Mouse (Mus musculus): Measurements from ENCODE around the gene Ube2g2. TPM values are rescaled to one million over a fixed set of nuclear protein-coding genes. Genes with fewer than 3 reads are reported as not detected.

The Ube2g2 gene
- polyA plus RNA-seq (2012; rRNA removed) = 43.5 and 49.7 TPM in 2 replicates

DNA sequence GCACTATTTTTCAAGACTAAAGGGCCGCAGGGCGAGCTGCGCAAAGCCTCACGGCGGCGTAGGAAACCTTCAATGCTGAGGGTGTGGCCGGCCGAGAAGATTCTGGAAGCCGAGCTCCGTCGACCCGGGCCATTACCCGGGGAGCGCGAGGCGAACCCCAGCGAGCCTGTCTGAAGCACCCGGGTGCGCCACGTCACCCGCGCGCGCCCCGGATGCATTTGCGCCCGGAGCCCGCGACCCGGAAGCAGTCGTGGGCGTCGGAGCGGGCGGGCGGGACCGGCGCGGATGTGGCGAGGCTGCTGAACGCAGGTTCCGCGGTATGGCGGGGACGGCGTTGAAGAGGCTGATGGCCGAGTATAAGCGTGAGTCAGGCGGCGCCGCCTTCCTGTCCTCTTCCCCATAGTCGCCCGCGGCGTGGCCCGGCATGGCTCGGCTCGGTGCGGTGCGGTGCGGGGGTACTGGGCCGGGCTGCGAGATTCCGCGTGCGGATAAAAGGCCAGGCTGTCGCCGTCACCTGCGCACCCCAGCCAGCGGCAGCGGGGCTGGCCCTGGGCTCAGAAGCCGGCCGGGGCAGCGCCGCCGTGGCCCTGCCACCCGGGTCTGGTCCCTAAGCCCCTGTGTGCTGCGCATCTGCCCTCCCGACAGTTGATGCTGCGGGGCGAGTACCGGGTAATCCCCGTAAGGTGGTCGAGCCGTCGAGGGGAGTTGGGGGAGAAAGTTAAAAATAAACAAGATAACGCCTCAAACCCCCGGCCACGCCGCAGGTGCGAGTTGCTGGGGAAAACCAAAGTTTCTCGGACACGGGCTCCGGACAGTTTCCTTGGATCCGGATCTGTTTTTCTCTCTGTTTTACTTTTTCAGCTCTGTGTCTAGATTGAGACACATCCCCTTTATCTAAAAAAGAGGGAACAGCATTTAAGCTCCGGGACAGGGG is at the start of gene Ube2g2:
Gene Ube2g2, plus strand, starts transcription at position 221 of the 934 bp plus-strand sequence.

DNA sequence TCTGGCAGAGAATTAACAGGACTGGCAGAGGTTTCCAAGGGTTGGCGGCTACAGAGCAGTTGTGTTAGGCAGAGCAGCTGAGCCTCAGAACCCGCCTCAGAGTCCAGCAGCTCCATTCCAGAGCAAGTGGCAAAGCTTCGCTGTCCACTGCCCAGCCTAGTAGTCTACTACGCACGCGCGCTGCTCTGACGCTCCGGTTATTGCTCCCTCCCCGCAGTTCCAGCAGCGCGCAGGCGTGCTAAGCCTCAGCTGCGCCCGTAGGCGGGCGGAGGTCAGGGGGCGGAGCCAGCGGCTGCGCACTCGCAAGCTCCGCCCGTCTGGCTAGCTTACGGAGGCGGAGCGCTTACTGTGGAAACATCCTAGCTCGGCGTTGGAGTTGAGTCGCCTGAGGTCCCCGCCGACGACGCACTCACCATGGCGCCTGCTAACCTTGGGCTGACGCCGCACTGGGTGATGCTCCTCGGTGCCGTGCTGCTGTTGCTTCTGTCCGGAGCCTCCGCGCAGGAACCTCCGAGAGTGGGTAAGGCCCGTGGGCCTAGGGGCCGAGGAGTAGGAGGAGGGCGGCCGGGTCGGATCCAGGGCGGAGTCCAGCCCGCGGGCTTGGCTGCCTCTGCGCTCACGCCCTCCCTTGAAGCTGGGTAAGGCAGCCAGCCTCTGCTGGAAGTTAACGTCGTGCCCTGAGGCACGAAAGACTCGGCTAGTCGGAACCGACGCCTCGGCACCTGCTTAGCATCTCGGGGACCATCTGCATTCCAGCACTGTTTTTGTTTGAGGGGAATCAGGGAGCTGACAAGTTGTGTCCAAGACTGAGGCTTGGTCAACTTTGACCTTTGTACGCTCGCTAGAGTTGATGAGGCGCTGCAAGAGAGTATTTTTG is 40.4 kb upstream of the Ube2g2 start, which contains the start of gene Pttg1ip:
Gene Pttg1ip, plus strand, starts transcription at position 313 of the 877 bp plus-strand sequence.

GRCm38 (mm10) chr10:77605908-77606826 is 15.9 kb upstream of the Ube2g2 start, which contains the start of the genes Sumo3 and Gm49325:
Gene Sumo3, plus strand, starts transcription at chr10:77606097.
Gene Gm49325, plus strand, starts transcription at chr10:77606197.

GRCm38 (mm10) chr10:77685895-77686664 is 64.0 kb downstream of the Ube2g2 start, which contains the start of gene Tspear:
Gene Tspear, plus strand, starts transcription at chr10:77686569.

GRCm38 (mm10) chr10:77690356-77690807 is 68.3 kb downstream of the Ube2g2 start, which contains the start of gene Gm19402:
Gene Gm19402, minus strand, starts transcription at chr10:77690757.

Other genes with a start within 250 kb of the Ube2g2 start
- gene Adarb1, start 204.0 kb upstream of the Ube2g2 start, polyA plus RNA-seq (2012; rRNA removed) = 23.6 and 24.6 TPM in 2 replicates
- gene Fam207a, start 106.5 kb upstream of the Ube2g2 start, polyA plus RNA-seq (2012; rRNA removed) = 36.3 and 39.4 TPM in 2 replicates
- 11.3 and 12.6 TPM in 2 replicates for gene Itgb2, start 92.0 kb upstream of the Ube2g2 start, polyA plus RNA-seq (2012; rRNA removed)
- gene Pttg1ip, start 40.6 kb upstream of the Ube2g2 start, polyA plus RNA-seq (2012; rRNA removed) = 150 and 206 TPM in 2 replicates
- gene Sumo3, start 16.2 kb upstream of the Ube2g2 start, polyA plus RNA-seq (2012; rRNA removed) = 416 and 428 TPM in 2 replicates
- not detected in 2 replicates for gene Gm49325, start 16.1 kb upstream of the Ube2g2 start, polyA plus RNA-seq (2012; rRNA removed)
- 1.2 and 1.3 TPM in 2 replicates for gene Tspear, start 64.3 kb downstream of the Ube2g2 start, polyA plus RNA-seq (2012; rRNA removed)
- gene Gm19402, start 68.5 kb downstream of the Ube2g2 start, polyA plus RNA-seq (2012; rRNA removed) = not detected in 2 replicates
- gene Gm9508, start 75.0 kb downstream of the Ube2g2 start, polyA plus RNA-seq (2012; rRNA removed) = not detected in 2 replicates
- gene Gm10272, start 84.4 kb downstream of the Ube2g2 start, polyA plus RNA-seq (2012; rRNA removed) = not detected in 2 replicates
- gene Gm10024, start 89.2 kb downstream of the Ube2g2 start, polyA plus RNA-seq (2012; rRNA removed) = not detected in 2 replicates
- gene Gm10142, start 93.5 kb downstream of the Ube2g2 start, polyA plus RNA-seq (2012; rRNA removed) = not detected in 2 replicates
- gene Krtap12-1, start 98.3 kb downstream of the Ube2g2 start, polyA plus RNA-seq (2012; rRNA removed) = not detected in 2 replicates
- gene Gm10100, start 104.2 kb downstream of the Ube2g2 start, polyA plus RNA-seq (2012; rRNA removed) = not detected in 2 replicates
- not detected in 2 replicates for gene Gm18596, start 120.4 kb downstream of the Ube2g2 start, polyA plus RNA-seq (2012; rRNA removed)
- gene Gm9736, start 129.1 kb downstream of the Ube2g2 start, polyA plus RNA-seq (2012; rRNA removed) = not detected in 2 replicates
- gene Gm3233, start 137.4 kb downstream of the Ube2g2 start, polyA plus RNA-seq (2012; rRNA removed) = not detected in 2 replicates
- gene Gm3238, start 149.1 kb downstream of the Ube2g2 start, polyA plus RNA-seq (2012; rRNA removed) = not detected in 2 replicates
- gene Gm7138, start 154.7 kb downstream of the Ube2g2 start, polyA plus RNA-seq (2012; rRNA removed) = not detected in 2 replicates
- not detected in 2 replicates for gene Gm3250, start 160.3 kb downstream of the Ube2g2 start, polyA plus RNA-seq (2012; rRNA removed)
- gene Gm7137, start 165.9 kb downstream of the Ube2g2 start, polyA plus RNA-seq (2012; rRNA removed) = not detected in 2 replicates
- gene Gm9639, start 172.8 kb downstream of the Ube2g2 start, polyA plus RNA-seq (2012; rRNA removed) = not detected in 2 replicates
- gene Gm19668, start 176.9 kb downstream of the Ube2g2 start, polyA plus RNA-seq (2012; rRNA removed) = not detected in 2 replicates
- not detected in 2 replicates for gene Gm9507, start 189.6 kb downstream of the Ube2g2 start, polyA plus RNA-seq (2012; rRNA removed)
- gene Gm2696, start 192.4 kb downstream of the Ube2g2 start, polyA plus RNA-seq (2012; rRNA removed) = 0.33 TPM in 1 of 2 replicates, not detected in the other
- gene Krtap10-4, start 204.8 kb downstream of the Ube2g2 start, polyA plus RNA-seq (2012; rRNA removed) = not detected in 2 replicates
- not detected in 2 replicates for gene Krtap10-10, start 213.7 kb downstream of the Ube2g2 start, polyA plus RNA-seq (2012; rRNA removed)
- not detected in 2 replicates for gene Gm36176, start 224.5 kb downstream of the Ube2g2 start, polyA plus RNA-seq (2012; rRNA removed)
- gene Gm10318, start 230.6 kb downstream of the Ube2g2 start, polyA plus RNA-seq (2012; rRNA removed) = not detected in 2 replicates
- not detected in 2 replicates for gene Gm3285, start 239.7 kb downstream of the Ube2g2 start, polyA plus RNA-seq (2012; rRNA removed)